Mouse (Mus musculus): ENCODE data around the gene Hemk1. TPM values are rescaled to one million over a fixed set of nuclear protein-coding genes. Genes with fewer than 3 reads are reported as not detected.

Gene Hemk1
- polyA plus RNA-seq, 1 experiment from 2014 or later, result 11.6 TPM

- 56% methylated on average over 8 of the region's 8 CpGs for WGBS
- Histone ChIP-seq H3K4me1 (replicated peaks) (peaks cover 18% of the 10 kb centered on the region), H3K4me2 (no peak overlapping the region), H3K27me3 (no peaks in the 10 kb centered on the region), H3K9ac (replicated peaks) (no peak overlapping the region), H3K4me3 (replicated peaks) (no peak overlapping the region), H3K36me3 (no peaks in the 10 kb centered on the region), H3K9me3 (no peaks in the 10 kb centered on the region), H3K27ac (no peak overlapping the region)
- ATAC-seq (ENCODE audit: insufficient number of reproducible peaks, insufficient read depth, low FRiP score, low TSS enrichment, low read depth), result no peak
Measured at GRCm38 (mm10) chr9:107278527-107279377, 59.4 kb downstream of the Hemk1 start.

- Histone ChIP-seq H3K4me1 (replicated peaks) (peaks cover 23% of the 10 kb centered on the region), H3K4me2 (no peak overlapping the region), H3K36me3 (no peaks in the 10 kb centered on the region), H3K27ac (no peak overlapping the region), H3K4me3 (replicated peaks) (no peak overlapping the region), H3K9me3 (no peaks in the 10 kb centered on the region), H3K9ac (replicated peaks) (no peak overlapping the region), H3K27me3 (no peaks in the 10 kb centered on the region)
- 50% methylated on average over 4 of the region's 4 CpGs for WGBS
- no peak for ATAC-seq (ENCODE audit: insufficient number of reproducible peaks, insufficient read depth, low FRiP score, low TSS enrichment, low read depth)
Measured at GRCm38 (mm10) chr9:107278126-107278525, 60.0 kb downstream of the Hemk1 start.

GRCm38 (mm10) chr9:107277603-107278002 lies 60.5 kb downstream of the Hemk1 start:
- no peaks in the 10 kb centered on the region for H3K36me3 ChIP-seq
- no peak overlapping the region for H3K9ac ChIP-seq (replicated peaks)
- H3K27me3 ChIP-seq, result no peaks in the 10 kb centered on the region
- H3K4me2 ChIP-seq, result no peak overlapping the region
- H3K9me3 ChIP-seq, result no peaks in the 10 kb centered on the region
- H3K4me3 ChIP-seq (replicated peaks), result no peak overlapping the region
- 79% methylated on average over 7 of the region's 7 CpGs for WGBS
- no peak for ATAC-seq (ENCODE audit: insufficient number of reproducible peaks, insufficient read depth, low FRiP score, low TSS enrichment, low read depth)
- H3K27ac ChIP-seq, result no peak overlapping the region
- H3K4me1 ChIP-seq (replicated peaks), result peaks cover 23% of the 10 kb centered on the region

Other genes starting within 250 kb of the Hemk1 start
- gene Dock3, start 106.4 kb downstream of the Hemk1 start, polyA plus RNA-seq (2016; fragmentation: Nextera tagmentation; extraction: Ambion mirVana), result 0.65 and 1.0 TPM in 2 replicates
- 5.5 and 6.7 TPM in 2 replicates for gene Mapkapk3, start 48.5 kb downstream of the Hemk1 start, polyA plus RNA-seq (2016; fragmentation: Nextera tagmentation; extraction: Ambion mirVana)
- gene Cish, start 42.3 kb downstream of the Hemk1 start, polyA plus RNA-seq (2016; fragmentation: Nextera tagmentation; extraction: Ambion mirVana), result 4.2 and 8.1 TPM in 2 replicates
- gene 6430571L13Rik, start 2.3 kb upstream of the Hemk1 start, polyA plus RNA-seq (2016; fragmentation: Nextera tagmentation; extraction: Ambion mirVana), result 0.81 and 1.4 TPM in 2 replicates
- gene Cacna2d2, start 61.3 kb upstream of the Hemk1 start, polyA plus RNA-seq (2016; fragmentation: Nextera tagmentation; extraction: Ambion mirVana), result 0.37 and 0.49 TPM in 2 replicates
- gene Tmem115, start 195.6 kb upstream of the Hemk1 start, polyA plus RNA-seq (2016; fragmentation: Nextera tagmentation; extraction: Ambion mirVana), result 47.0 and 47.7 TPM in 2 replicates
- 15.3 and 15.6 TPM in 2 replicates for gene Cyb561d2, start 203.8 kb upstream of the Hemk1 start, polyA plus RNA-seq (2016; fragmentation: Nextera tagmentation; extraction: Ambion mirVana)
- 38.6 and 40.1 TPM in 2 replicates for gene Nprl2, start 203.9 kb upstream of the Hemk1 start, polyA plus RNA-seq (2016; fragmentation: Nextera tagmentation; extraction: Ambion mirVana)
- gene Zmynd10, start 208.9 kb upstream of the Hemk1 start, polyA plus RNA-seq (2016; fragmentation: Nextera tagmentation; extraction: Ambion mirVana), result 1.2 and 1.7 TPM in 2 replicates
- gene Rassf1, start 213.2 kb upstream of the Hemk1 start, polyA plus RNA-seq (2016; fragmentation: Nextera tagmentation; extraction: Ambion mirVana), result 59.8 and 64.8 TPM in 2 replicates
- 50.6 and 52.6 TPM in 2 replicates for gene Tusc2, start 224.9 kb upstream of the Hemk1 start, polyA plus RNA-seq (2016; fragmentation: Nextera tagmentation; extraction: Ambion mirVana)
- gene Hyal2, start 229.6 kb upstream of the Hemk1 start, polyA plus RNA-seq (2016; fragmentation: Nextera tagmentation; extraction: Ambion mirVana), result 127 and 128 TPM in 2 replicates
- gene Hyal1, start 238.6 kb upstream of the Hemk1 start, polyA plus RNA-seq (2016; fragmentation: Nextera tagmentation; extraction: Ambion mirVana), result 13.7 and 14.9 TPM in 2 replicates
- gene Naa80, start 240.5 kb upstream of the Hemk1 start, polyA plus RNA-seq (2016; fragmentation: Nextera tagmentation; extraction: Ambion mirVana), result 14.3 and 16.1 TPM in 2 replicates
- 1.3 and 1.4 TPM in 2 replicates for gene Hyal3, start 242.5 kb upstream of the Hemk1 start, polyA plus RNA-seq (2016; fragmentation: Nextera tagmentation; extraction: Ambion mirVana)
- 38.5 and 40.2 TPM in 2 replicates for gene Ifrd2, start 249.3 kb upstream of the Hemk1 start, polyA plus RNA-seq (2016; fragmentation: Nextera tagmentation; extraction: Ambion mirVana)

Data from limb, embryonic 12.5 days (tissue).